Mouse (Mus musculus) ovary, postnatal 10 days (tissue): ENCODE data around the gene Med4.
A peak's percentile ranks its signal among the peaks of the same experiment; 100 is the strongest.
"Not testable (repeated sequence)": the region's sequence is repeated elsewhere in the genome, so short reads cannot be mapped to it uniquely, and the experiment has no call there.

Source experiments
- DNase-seq: peaks from one replicate; pipeline ENCODE4 v3.0.0; 2022; ENCODE audit warnings: low spot score

Med4 gene

DNA sequence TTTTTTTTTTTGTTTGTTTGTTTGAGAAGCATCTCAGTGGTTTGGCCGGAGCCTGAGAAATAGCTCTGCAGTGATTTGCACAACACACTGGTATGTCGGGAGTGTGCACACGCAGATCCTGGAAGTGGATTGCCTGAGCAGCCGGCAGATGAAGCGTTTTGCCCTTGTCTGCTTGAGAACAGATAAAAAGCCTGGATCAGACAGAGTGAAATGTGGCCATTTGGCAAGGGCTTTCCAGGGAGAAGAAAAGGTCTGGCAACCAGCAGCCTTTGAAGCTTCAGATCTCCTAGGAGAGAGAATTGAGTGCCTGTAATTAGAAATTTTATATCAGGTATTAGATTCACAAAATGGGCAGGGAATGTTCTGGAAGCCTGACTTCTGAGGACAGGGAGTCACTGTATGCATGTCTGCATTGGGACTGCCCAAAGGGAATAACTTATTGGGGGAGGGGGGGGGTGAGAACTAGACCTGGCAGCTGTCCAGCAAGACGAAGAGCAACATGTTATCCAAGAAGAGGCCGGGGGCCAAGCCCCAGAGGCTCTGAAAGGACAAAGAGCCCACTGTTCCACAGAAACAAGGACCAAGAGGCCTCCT is 7.1 kb upstream of the Med4 start:
- DNase-seq = no peak

DNA sequence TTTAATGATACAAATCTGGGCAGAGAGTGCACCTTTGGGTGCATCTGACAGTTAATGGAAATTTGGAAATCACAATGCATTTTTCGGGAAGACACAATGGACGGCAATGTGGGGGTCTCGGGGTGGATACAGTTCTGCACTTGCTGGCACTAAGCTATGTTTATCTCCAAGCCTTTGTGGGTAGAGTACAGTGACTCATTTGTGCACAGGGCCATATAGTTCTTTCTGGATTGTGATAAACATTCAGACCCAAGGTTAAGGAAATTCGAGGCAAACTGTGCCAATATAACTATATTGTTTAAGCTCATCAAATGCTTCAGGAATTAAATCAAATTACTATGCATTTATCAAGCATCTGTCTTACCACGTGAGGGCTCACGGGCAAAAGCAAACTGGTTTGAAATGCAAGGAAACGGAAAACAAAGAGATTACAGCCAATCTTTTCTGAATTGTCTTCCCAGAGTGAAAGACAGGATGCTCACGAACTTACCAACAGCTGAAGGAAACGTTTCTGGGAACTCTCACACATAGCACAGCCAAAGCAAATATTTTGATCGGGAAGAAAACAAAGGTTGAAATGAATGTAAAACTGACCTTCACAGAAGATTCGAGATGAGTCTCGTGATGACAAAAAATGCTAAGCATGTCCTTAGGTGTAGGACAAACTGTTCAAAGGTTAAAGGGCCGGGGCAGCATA is 6.4 kb upstream of the Med4 start:
- no peak for DNase-seq

DNA sequence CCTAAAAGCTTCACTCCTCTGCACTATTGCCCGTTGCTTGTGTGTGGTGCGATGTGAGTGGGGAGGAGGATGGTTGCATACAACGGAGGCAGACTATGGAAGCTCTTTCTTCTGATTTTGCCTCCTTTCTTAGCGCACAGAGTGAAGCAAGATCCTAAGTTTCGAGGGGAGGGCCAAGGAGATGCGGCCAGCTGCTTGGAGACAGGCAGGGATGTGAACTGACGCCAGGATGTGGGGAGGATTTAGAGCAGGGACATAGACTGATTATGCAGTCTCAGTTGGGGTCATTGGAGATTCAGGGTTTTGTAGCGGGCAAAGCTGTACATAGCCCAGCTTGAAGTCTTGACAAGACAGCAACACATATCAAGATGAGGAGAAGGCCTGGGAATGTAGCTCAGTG is 3.5 kb upstream of the Med4 start:
- DNase-seq = no peak

DNA sequence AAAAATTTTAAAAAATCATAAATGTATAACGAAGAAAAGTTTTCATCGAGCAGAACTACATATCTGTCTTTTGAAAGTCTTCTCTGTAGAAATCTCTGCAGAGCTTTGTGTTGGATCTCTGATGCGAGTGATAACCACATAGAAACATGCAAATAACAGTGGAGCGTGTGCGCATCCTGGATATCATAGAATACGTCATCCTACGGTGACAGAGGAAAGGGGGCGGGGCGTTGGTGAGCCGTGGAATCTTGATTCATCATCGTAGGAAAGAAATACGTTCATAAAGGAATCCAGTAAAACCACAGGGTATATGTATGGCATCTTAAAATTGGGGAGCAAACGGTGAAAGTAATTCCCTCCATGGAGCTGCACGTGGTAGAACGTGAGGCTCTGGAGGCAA is 2.6 kb upstream of the Med4 start:
- DNase-seq = no peak

DNA sequence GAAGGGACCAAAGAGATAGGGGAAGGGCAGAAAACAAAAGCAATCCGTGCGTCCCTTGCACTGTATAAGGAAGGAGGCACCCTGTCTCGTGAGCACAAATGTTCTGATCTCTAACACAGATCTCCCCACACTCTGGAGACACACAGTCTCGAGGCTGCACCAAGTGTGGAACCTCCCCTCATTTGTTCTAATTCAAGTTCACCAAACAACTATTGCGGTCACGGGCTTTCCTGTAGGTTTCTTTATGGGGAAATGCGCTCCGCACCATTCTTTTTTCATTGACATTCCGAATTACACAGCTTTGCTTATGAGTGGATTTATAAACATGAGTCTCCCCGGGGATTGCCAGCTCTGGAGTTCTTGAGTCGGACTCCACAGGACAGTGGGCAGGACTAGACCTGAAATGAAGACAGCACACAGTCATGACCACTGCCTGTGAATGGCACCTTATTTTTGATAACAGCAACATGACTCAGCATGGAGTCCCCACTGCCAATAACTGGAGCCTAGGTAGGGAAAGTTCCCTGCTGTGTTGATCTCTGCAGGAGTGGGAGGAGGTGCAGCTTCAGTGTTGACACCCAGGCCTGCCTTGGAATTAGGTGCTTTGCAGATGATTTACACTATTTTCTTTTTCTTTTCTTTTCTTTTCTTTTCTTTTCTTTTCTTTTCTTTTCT is 2.0 kb upstream of the Med4 start:
- no peak for DNase-seq

DNA sequence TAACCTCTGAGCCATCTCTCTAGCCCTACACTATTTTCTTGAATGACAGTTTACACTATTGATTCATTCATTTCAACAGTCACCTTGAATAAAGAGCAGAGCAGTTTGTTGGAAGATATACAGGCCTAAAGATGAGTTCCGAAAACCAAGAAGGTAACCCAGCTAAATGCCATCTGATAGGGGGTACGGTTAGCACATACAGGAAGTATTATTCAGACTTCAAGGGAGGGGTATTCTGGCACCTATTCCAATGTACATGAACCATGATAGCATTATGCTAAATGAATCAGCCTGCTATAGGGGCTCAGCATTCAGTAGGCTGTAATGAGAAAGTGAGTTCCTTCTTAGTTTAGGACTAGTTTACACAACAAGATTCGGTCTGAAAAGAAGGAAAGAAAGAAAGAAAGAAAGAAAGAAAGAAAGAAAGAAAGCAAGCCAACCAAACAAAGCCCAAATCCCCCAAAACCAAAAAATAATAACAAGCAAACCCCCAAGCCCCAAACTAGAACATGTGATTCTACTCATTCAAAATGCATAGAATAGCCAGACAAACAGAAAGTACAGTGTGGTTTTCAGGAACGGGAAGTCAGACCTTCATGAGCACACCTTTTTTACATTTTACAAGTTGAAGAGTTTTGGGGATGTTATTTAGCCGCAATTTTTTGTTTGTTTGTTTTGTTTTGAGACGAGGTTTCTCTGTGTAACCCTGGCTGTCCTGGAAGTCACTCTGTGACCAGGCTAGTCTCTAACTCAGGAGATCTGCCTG is 1.0 kb upstream of the Med4 start:
- DNase-seq = no peak

DNA sequence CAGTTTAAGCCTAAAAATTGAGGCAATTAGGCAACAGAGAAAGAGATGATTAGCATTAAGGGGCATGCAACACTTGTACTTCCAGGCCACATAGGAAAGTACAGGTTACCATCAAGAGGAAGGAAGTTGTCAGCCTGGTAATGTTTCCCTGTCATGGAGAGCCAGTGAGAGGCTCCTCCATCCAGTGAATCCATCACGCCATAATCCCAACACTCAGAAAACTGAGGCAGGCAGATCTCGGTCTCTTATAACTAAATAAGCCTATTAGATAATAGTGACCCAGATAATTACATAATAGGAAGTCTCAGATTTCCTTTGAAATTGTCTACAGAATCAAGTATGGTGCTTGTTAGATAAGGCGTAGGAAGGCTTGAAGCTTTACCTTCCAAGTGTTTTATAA is 14.3 kb downstream of the Med4 start:
- DNase-seq = no peak

DNA sequence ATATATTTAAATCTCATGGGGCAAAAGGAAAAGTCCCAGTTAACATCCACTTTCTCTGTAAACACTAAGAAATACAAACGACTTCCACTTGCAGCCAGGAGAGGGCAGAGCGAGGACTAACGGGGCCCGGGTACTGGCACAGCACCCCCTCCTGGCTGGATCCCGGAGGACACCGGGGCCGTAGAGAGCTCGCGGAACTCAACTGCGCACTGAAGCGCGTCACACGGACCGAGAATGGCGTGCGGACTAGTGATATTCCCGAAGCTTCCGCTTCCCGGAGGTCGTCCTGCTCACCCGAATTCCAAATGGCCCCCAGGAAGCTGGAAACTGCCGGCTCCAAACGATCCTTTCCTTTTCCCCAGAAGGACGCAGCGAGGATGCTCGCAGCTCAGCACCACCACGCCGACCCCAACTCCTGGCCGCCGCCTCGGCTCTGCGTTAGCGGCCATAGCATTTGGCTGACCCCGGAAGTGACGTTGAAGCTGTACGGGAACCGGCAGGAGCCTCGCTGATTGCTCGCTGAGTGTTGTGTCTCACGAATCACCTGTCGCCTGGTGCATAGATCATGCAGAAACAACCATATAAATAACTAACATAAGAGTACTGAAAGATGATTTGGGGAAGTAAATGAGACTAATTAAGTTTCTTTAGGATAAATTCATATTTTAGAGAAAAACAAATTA is 15.1 kb downstream of the Med4 start, which contains the start of gene Sucla2:
Gene Sucla2, plus strand, starts transcription at position 554 of the 683 bp plus-strand sequence.
- peak; percentile 87 for DNase-seq

DNA sequence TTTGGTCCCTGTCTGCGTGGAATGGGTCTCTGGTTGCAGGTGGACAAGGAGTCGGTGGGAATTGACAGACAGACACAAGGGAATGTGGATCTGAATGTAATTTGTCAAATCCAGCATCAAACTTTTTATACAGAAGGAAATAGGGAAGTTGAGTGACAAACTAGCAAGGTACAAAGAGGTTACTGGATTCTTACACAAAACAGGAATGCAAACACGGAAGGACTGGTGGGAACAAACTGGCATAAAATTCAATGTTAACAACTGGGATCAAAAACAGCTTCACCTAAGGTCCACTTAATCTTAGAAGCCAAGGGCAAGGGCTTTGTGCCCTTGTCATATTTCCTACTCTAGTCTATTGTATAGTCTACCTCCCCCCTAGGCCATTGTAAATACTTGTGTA is 18.8 kb downstream of the Med4 start:
- DNase-seq = not testable (repeated sequence)

DNA sequence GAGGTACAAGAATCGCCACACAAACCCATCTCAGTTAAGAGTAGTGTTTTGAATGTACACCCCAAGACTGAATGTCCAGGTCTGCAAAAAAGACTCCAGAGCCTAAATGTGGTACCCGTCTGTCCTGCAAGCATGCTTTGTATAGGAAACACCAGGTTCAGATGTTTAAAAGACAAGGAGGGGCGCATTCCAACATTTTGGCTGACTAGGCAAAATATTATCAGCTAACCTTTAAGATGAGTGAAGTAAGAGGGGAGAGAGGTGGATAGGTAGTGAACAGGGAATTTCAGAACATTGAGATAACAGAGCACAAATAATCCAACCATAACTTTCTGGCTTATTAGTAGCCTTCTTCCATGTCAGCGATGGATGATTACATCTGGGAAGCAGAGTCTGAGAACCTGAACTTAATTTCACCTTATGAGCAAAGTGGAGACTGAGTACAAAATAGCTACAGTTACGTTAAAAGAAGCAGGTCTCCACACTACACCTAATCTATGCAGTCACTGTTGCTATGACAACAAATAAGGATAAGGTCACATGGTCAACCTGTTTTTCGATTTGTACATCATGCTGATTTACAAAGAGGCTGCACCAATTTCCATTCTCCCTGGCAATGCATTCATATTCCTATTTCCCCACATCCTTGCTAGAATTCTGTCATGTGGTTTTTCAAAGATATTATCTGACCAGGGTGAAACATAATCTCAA is 24.1 kb downstream of the Med4 start:
- no peak for DNase-seq

DNA sequence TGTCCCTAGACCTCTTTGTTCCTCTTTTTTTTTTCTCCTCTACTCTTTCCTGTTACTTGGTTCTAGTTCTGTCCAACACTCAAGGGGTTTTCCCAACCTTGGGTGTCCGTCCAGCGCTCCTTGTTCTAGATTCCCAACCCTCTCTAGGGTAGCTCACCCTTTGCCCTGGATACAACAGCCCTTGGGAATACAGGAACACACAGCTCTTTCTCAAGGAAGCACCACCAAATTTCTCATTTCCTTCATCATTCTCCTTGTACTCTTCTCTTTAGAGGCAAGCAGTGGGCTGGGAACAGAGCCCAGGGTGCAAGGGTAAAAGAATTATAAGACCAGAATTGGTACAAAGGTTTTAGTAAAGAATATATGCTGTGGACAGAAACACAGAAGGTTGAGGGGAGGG is 25.8 kb downstream of the Med4 start:
- DNase-seq = no peak

DNA sequence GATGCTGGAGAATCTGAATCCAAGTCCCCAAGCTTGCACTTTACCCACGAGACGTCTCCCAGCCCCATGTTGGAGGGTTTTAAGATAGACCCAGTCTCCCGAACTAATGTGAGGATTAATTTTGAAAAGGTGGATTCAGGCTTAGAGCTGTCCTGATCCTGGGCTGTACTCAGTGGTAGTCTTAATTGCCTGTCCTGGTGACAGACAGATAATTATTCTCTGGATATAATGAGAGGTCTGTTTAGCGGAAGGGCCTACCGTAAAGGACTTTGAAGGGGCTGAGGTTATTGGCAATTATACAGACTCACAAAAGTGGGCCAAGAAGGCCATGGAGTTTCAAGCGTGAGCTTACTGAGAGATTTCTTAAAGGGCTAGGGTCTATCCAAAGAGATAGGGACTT is 34.0 kb downstream of the Med4 start:
- no peak for DNase-seq

DNA sequence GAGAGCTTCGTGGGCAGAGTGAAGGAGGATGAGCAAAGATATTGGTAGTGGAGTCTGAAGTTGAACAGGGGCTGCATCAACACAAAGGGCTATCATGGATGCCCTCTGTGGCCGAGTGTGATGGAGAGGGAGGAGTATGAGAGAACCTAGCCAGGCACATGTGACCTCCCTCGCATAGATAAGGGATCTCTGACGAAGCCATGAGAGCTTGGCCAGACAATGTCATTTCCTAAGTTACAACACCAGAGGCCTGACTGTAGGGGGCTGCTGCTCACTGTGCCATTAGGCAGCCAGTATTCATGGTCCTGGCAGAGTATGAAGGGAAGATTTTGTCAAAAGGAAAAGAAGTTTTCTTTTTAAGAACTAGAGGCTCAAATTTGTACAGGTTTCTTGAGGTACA is 37.2 kb downstream of the Med4 start:
- no peak for DNase-seq

DNA sequence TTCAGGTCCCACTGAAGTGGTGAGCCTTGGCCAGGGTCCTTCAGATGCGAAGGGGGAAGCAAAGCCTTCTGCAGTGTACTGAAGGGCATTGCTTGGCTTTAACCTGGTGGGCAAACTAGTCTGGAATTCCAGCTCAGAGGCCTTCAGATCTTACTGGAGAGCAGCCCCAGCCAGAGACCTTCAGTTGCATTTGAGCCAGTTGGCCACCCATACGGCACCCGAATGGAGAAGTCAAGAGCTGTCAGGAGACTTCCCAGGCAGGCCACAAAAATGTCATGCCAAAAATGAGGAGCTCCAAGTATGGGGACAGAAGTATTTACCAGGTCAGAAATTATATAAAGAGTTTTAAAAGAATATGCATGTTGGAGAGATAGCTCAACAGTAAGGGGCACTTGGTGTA is 38.2 kb downstream of the Med4 start, which contains the start of gene Nudt15:
Gene Nudt15, minus strand, starts transcription at position 192 of the 400 bp plus-strand sequence.
- no peak for DNase-seq

DNA sequence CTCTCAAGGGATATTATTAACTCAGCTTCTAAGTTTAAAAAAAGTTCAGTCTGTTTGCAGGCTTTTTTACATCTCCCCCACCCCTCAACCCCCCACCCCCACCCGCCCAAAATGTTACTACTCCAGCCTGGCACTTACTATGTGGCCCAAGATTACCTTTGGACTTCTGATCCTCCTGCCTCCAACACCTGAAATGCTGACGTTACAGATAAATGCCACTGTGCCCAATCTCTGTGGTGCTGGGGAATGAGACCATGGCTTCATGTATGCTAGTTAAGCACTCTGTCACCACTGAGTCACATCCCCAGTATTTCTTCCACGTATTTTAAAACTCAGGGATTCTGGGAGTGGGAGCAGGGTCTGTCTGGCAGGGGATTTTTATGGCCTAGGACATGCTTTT is 40.5 kb downstream of the Med4 start:
- DNase-seq = no peak

DNA sequence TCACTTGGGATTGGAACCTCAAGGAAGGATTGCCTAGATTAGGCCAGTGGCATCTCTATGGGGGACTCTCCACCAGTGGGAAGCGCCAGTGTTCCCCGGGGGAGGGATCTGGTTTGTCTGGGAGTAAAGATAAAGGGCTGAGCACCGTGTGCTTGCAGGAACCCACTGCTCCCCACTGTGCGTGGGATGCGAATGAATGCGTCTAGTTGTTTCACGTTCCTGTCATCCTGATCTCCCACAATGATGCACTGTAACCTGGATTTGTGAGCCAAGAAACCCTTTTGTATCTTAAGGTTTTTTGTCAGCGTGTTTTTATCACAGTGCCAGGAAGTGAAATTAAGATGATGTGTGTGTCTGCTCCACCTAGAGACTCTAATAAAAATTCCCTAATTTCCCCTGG is 40.9 kb downstream of the Med4 start:
- no peak for DNase-seq

DNA sequence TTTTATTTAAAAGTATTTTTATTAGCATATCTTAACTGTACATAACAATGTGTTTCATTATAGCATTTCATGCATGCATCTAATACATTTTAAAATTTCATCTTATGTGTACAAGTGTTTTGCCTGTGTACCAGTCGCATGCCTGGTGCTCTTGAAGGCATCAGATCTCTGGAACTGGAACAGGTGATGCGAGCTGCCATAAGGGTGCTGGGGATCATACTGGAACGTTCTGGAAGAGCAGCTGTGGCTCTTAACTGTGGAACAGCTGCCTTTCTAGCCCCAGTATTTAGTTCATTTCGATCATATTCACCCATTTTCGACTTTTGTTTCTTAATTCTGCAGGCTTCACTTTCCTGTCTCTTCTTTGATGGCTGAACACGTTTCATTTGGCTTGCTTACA is 41.3 kb downstream of the Med4 start:
- no peak for DNase-seq

DNA sequence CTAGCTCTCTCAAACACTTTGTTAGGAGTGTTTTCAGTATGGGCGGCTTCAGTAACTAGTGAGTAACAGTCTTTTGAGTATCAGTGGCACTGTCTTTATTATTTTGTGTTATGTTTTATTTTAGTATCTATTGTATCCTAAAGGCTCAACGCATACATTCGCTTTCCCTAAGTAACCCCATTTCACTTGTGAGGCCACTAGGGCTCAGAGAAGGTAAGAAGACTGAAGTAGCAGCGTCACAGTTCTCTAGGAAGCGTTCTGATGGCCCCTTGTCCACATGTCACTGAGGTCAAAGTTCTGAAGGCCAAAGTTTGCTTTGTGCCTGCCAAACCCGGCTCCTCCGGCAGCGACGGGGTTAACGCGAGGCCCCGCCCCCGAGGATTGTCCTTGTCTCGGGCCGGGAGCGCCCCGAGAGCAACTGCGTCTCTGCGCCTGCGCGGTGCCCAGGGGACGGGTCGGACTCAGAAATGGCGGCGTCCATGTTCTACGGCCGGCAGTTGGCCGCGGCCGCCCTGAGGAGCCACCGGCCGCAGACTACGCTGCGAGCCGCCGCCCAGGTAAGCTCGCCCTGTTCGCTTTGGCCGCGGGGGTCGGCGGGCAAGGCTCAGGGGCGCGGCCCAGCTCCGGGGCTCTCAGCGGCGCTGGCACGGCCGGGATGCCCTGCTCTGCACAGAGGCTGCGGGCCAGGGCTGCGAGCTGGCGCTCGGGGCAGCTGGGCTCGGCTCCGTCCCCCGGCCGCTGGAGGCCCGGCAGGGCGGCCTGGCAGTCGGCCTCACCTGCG is 42.7 kb downstream of the Med4 start:
- DNase-seq = peak; percentile 94

DNA sequence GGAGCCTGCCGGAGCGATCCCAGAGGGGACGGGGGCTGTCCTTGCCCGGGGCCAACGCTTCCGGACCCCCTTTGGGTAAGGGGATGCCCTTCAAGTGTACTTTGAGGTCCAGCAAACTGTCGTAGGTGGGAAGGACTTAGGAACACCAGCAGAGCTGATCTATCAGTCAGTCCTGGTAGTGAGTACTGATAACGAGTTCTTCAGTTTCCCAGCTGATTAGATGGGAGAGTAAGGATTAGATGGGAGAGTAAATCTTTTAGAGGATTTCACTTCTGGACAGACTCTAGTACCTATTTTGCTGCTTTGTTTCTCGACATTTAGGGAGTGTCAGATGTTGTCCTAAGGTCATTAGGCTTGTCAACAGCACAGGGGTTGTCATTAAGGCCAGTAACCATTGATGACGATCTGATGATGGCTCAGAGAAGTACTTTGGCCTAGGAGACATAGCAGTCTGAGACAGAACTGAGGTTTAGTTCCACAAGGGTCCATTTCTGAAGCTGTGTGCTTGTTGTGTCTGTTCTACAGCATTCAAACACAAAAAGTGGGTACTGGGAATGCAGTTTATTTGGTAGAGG is 43.4 kb downstream of the Med4 start:
- DNase-seq = no peak
